Mouse (Mus musculus): ENCODE results near the gene Csnk2a2.

DNA sequence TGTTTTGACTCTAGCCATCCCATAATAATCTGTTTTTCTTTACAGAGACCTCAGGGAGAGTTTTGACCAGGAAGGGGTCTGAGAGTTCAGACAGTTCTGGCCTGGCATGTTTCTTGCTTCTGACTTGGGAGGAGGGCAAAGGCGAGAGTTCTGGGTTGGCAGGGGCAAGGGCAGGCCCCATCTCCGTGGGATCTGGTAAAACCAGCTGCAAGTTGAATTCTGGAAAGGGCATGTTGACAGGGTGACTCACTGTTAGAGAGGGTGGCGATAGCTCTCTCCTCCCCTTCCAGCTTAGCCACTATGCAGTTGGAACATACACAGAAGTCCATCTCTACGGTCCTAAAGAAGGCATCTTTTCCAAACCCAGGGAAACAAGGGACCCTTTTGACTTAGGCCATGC, 23.4 kb upstream of the Csnk2a2 start:
- TF ChIP-seq POLR2A (IDR thresholded peaks at IDR 0.05; ENCODE audit: borderline replicate concordance, insufficient read depth, low read length): no peak
- TF ChIP-seq CTCF (IDR thresholded peaks at IDR 0.05; ENCODE audit: borderline replicate concordance, insufficient read depth, low read depth, low read length): no peak
